Mouse (Mus musculus) adrenal gland, postnatal 4 days (tissue): Measurements from ENCODE around the gene Gm49322. TPM values are rescaled to one million over a fixed set of nuclear protein-coding genes. Genes with fewer than 3 reads are reported as not detected.

Experiments used
- DNase-seq, 2 experiments: peaks; one replicate each; pipeline ENCODE4 v3.0.0; 2021 to 2022; ENCODE audit warnings: low spot score in 2 of 2, mixed read lengths in 2 of 2
- total RNA-seq, 2 experiments: library from RNA; stranded (reverse); gene quantifications; 2 replicates each; pipeline ENCODE4 v1.2.3; 2021

Gene Gm49322
- total RNA-seq, 2 experiments from 2014 or later, result 3.0 to 3.4 TPM

DNA sequence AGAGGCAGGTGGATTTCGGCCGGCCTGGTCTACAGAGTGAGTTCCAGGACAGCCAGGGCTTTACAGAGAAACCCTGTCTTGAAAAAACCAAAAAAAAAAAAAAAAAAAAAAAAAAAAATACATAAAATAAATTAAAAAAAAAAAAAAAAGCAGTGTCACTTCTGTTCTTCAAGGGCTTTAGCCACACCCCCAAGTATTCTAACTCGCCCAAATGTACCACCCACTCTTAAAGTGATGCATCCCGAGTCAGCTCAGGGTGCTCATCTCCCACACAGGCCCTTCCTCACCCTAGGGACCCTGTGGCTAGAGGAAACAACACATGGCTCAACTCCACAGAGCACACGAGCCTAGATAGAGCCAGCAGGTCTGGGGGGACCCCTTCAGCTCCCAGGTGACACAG lies 22.8 kb upstream of the Gm49322 start:
- DNase-seq, result no peak

DNA sequence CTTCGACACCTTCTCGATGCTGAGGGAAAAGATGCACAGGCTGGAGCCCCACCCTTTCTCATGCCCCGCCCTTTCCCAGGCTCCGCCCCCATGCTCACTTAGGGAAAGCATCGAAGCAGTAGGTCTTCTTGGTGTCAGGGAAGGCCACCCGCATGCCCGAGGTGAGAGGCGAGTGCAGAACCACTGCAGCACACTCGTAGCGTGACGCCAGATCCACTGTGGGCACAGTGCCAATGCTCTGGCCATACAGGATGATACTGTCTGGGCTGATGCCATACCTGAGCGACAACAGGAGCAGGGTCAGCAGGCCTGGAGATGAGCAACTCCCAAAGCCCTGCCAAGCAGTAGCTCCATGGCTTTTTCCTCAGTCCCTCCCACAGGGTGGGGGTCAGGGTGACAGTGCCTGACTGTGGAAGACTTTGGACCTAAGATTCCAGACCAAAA lies 21.8 kb upstream of the Gm49322 start:
- DNase-seq, result no peak

DNA sequence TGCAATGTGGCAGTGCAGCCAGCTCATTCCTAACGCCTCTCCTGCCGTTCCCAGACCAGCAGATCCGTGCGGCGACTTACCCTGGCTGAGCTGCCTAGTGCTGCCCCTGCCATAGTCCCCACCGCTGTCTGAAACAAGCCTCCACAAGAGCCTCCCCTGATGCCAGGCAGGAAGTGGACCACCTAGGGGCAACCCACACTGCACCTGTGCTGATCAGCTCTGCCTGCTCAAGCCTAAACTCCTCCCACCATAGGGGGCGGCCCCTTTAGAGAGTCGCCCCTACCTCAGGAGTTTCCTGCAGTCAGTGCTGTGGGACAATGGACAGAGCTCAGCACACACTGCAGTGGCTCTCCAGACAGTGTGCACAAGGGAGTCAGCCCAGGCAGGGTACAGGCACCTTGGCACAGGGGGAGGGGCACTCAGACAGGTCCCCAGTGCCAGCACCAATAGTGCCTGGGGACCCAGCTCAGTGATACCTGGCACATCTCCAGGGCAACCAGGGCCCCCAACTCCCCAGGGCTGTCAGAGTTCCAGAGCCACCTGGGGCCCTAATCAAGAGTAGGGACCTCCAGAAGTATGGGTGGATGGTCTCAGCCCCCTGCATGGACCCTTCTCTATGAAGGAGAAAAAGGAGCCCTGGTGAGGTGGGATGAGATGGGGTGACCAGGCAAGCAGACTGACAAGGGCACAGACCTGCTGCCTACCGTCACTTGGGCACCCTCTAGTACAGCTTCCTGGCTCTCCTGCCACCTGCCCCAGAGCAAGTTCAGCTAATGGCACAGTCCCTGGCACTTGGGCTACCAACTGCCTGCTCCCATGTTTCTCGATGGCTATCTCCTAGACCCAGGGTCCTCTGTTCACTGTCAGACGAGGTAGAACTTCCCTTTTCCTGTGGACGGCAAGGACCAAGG lies 20.9 kb upstream of the Gm49322 start:
- DNase-seq, result no peak

DNA sequence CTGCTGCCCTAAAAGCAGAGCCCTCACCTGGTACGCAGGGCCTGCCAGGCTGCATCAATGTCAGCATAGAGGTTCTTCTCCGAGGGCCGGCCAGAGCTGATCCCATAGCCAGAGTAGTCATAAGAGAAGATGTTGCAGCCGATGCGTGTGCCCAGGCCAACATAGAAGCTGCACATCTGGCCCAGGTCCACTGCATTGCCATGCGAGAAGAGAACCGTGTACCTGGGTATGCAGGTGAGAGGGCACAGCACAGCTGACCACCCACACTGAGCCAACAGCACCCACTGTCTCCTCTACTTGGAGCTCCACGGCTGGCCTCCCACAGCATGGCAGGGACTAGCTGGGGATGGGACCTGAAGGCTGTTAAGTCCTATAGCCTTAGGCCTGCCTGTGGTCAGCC lies 20.2 kb upstream of the Gm49322 start:
- no peak for DNase-seq

DNA sequence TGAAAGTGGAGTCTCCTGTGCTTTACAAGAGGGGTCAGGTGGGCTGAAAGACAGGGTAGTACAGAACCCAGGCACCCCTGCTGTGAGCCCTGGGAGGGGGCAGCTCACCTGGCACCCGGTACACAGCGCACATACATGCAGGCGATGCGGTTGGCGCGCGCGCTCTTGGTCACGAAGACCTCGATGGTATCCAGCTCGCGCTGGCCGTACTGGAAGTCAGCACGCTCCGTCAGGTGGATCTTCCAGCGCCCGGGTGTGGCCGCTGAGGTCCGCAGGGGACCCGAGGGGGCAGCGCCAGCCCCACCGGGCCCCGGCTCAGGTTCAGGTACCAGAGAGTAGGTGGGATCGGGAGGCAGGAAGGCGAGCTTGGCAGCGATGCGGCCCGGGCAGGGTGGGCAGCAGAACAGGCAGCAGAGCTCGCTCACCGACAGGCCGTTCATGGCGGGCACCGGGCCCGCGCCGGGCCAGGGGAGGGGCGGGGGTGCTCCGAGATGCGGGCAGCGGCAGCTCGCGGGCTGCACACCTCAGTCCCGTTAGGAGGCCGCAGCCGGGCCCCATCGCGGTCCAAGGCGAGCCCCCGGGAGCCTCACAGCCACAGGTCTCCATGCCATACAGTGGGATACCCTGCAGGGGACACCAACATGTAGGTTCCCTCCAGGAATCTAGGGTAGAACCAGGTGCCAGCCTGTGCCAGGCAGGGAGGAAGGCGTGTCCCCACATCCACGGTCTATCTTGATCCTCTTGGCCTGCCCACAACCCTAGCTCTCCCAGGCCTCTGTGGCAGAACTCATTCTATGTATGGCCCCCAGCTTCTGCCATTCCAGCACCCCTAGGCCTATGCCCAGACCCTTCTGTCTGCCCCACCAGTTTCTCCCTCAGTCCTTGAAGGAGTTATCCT lies 19.2 kb upstream of the Gm49322 start:
- DNase-seq, result no peak

DNA sequence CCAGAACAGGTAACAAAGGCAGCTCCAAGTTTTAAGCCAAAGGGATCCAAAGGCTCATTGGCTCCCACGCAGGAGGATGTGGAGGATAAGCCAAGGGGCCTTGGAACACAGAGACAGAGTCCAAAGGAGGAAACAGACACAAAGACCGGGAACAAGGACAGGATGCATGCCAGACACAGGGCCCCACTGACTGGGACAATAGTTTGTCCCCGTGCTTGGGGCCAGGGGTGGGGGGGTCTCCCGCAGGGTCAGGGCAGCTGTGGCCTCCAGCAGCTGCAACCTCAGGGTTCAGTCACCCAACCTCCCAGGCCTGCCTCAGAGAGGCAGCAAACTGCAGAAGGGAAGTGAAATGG lies 18.5 kb upstream of the Gm49322 start:
- no peak for DNase-seq

DNA sequence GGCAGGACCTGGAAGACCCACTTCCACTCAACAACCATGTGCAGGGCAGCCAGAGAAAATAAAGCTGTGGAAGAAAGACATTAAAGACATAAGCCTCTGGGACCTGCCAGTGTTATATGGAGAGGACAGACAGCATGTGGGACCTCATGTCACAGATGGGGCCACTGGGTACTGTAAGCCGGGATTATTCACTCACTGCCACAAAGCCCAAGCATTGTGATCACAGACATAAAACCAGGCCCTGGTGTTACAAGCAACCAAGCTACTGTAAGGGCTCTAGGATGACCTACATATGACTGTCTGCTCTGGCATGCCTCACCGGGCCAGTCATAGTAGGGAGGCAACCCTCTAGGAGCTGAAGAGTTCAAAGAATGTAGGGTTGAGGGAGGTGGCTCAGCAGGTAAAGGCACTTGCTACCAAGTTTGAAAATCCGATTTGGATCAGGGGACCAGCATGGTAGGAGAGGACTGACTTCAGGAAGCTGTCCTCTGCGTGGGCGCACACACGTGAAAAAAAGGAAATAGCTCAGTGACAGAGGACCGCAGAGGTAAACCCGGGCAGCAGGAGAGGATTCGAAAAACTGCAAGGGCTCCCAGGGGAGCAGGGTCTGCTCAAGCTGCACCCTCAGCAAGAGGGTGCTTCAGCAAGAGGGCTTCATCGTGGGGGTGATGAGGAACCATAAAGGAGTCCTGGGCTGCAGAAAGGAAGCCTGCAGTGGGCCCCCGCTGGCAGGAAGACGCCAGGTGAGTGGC lies 16.5 kb upstream of the Gm49322 start:
- no peak for DNase-seq

DNA sequence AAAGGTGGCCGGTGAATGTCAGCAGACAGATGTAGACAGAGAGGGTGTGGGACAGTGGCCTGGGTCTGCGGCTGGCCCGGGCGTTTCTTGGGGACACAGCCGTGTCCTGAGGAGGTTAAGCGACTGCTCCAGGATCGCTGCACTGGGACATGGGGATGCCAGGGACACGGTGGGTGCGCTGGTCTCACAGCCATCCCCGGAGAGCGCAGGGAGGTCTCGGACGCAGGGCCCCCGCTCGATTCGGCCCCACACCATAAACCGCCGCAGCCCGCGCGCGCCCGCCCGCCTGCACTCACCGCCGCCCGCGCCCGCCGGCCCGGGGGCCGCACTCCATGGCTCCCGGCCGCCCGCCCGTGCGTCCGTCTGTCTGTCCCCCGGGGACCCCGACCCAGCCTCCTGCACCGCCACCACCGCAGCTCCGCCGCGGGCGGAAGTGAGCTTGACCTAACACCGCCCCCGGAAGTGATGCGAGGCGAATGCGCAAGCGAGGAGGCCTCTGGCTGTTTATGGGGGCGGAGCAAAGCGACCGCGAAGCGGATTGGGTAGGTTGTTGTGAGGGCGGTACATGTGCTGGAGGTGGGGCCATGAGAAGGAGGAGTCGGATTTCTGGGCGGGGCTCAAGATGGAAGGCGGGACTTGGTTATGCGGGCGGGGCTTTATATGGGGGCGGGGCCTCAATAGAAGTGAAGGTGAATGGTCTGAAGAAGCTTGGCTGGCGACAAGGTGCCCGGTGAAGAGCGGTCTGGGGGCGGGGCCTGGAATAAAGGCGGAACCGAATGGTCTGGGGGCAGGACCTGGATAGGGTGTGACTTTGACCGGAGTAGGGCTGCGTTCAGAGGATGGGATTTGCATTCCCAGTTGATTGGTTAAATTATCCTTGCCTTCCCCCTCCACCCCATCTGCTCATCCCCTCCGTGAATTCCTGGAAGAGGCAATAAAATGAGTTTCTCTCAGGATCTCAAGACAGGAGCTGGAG lies 15.7 kb upstream of the Gm49322 start, which contains the start of gene Abhd17a:
Abhd17a (minus strand) TSS at position 463 of the 976 bp plus-strand sequence.
- peak; percentile 92 to 97 for DNase-seq

DNA sequence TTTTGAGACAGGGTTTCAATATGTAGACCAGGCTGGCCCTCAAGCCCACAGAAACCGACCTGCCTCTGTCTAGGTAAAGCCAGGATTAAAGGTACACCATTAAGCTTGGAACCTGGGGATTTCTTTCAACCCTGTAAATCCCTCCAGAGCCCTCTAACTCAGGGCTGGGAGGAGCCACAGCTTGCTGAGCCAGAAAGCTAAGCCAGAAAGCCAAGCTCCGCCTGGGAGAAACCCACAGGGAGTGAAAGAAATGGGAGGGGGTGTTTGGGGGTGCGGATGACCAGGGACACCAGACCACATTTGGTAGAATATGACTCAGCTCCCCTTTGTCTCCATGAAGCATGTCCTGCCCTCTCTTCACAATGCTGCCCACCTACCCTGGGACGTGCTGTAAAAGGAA lies 9.5 kb upstream of the Gm49322 start:
- no peak for DNase-seq

DNA sequence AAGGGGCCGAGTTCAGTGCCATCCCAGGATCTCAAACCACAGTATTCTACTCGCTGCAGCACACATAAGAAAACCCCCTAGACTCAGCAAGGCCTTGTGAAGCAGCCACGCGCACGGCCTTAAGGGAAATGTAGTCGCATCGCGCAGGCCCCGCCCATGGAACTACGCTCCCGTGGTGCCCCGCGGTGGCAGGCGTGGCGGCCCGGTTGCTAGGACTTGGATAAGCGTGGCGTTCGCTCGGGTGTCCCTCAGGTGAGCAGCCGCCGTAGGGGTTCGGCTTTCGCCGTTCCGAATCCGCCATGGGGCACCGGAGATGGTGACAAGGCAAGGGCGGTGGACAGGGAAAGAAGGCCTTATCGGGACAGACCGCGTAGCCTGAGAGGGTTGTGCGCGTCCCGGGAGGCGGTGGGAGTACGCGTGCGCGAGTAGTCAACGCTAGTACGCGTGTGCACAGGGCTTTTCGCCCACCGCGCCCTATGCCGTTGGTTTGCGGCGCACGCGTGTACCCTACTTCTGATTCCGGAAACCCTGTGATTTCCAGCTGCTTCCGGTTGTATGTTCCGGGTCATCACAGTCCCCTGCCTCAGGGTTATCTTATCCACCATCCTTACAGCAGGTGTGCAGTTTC lies 3.0 kb upstream of the Gm49322 start, which contains the start of the genes Scamp4 and Adat3:
Scamp4 (plus strand) TSS at position 175 of the 628 bp plus-strand sequence.
Adat3 (plus strand) TSS at position 183 of the 628 bp plus-strand sequence.
- peak; percentile 80 to 88 for DNase-seq

DNA sequence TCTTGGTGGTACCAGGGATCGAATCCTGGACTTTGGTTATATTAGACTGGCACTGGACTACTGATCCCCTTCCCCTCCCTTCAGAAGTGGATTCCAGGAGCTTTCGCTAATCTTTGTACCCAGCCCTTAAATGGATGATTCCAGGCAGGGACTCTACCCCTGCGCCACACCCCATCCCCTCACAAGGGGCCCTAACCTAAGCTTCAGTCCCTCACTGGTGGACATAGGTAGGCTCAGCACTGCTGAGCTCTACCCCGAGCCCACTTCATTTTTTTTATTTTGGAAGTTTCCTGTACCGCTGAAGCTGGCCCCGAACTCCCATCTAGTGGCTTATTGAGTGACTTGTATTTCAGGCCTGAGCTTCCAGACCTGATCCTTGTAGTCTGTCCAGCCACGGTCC lies 2.5 kb upstream of the Gm49322 start:
- no peak for DNase-seq

DNA sequence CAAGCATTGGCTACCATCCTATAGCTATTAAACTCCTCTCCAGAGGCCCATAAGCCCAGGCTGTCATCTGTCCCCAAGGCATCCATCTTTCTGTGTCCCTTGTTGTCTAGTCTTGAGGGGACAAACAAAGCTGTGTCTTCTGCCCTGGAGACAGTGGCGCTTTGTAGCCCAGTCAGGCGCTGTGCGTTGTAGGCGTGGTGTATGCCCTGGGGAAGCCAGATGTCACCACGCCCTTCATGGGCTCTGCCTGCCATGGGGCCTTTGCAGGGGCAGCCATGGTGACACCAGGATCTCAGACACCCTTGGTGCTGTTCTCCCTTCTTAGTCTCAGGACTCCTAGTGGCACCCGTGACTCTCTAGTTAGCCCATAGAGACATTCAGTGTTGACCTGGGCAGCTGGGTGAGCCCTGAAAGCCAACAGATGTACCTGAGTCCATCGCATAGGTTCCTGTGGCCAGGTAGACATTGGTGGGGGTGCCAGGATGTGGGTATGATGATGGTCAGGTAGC lies 1.8 kb upstream of the Gm49322 start:
- no peak for DNase-seq

DNA sequence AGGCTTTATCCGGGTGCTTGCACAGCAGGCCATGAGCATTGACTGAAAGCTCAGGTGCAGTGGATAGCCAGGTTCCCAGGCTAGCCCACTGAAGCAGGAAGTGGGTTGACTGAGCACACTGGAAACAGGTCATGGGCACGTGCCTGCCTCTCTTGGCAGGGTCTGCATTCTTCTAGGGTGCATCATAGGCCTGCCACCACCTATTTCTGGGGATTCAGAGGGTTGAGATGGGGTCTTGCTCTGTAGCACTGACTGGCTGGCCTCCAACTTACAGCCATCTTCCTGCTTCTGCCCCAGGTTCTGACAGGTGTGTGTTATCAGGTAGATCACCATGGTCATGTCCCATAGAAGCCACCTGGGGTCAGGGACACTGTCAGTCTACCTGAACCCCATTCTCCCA lies 833 bp upstream of the Gm49322 start:
- DNase-seq, result no peak

DNA sequence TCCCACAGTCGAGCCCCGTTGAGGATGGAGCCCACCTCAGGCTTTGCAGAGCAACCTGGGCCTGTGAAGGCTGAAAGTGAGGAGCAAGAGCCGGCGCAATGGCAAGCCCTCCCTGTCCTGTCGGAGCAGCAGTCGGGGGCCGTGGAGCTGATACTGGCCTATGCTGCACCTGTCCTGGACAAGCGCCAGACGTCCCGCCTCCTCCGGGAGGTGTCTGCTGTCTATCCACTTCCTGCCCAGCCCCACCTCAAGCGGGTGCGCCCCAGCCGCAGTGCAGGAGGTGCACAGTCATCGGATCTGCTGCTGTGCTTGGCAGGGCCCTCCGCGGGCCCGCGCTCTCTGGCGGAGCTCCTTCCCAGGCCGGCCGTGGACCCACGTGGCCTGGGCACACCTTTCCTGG lies 485 bp downstream of the Gm49322 start:
- DNase-seq, result no peak

DNA sequence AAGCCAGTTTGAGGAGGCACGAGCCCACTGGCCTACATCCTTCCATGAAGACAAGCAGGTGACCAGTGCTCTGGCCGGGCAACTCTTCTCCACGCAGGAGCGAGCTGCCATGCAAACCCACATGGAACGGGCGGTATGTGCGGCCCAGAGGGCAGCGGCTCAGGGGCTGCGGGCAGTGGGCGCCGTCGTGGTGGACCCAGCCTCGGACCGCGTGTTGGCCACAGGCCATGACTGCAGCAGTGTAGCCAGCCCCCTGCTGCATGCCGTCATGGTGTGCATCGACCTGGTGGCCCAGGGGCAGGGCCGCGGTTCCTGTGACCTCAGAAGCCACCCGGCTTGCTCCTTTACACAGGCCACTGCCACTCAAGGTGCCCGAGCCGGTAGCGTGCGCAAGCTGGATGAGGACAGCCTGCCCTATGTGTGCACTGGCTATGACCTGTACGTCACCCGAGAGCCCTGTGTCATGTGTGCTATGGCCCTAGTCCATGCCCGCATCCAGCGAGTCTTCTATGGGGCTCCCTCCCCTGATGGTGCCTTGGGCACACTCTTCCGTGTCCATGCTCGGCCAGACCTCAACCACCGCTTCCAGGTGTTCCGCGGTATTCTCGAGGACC lies 1.0 kb downstream of the Gm49322 start:
- DNase-seq, result no peak

DNA sequence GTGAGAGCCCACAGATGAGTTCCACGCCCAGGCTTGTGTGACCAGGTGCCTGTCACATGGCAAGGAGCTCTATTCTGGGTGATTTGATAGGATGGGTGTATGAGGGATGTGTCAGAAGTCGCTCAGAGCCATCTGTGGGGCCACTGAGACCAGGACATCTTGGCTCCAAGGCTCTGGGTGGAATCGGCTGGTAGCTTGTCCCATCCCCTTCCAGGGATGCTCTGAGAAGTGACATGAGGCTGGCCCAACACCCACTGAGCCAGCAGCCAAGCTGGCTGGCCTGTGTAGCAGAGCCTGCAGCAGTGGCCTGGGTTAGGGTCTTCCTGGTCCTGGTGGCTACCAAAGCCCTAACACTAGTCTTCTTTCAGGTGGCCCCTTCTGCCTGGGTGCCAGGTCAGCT lies 2.6 kb downstream of the Gm49322 start:
- no peak for DNase-seq

DNA sequence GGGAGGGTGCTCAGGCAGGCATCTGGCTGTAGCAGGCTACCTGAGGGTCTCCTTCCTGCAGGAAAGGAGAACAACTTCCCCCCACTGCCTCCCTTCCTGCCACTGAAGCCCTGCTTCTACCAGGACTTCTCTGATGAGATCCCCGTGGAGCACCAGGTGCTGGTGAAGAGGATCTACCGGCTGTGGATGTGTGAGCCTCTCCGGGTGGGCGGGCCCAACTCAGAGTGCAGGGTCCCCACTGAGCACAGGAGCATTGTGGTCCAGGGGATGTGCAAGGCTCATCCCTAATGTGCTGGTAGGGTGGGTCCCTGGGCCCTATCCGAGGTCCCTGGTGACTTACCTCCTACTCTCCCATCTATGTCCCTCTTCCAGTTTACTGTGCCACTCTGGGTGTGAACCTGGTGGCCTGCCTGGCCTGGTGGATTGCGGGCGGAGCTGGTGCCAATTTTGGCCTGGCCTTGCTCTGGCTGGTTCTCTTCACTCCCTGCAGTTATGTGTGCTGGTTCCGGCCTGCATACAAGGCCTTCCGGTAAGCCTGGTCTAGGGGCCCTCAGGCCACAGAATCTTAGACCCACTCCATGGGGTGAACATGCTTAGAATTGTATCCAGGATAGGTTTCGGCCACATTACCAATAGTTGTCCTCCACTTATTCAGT lies 3.6 kb downstream of the Gm49322 start:
- no peak for DNase-seq

DNA sequence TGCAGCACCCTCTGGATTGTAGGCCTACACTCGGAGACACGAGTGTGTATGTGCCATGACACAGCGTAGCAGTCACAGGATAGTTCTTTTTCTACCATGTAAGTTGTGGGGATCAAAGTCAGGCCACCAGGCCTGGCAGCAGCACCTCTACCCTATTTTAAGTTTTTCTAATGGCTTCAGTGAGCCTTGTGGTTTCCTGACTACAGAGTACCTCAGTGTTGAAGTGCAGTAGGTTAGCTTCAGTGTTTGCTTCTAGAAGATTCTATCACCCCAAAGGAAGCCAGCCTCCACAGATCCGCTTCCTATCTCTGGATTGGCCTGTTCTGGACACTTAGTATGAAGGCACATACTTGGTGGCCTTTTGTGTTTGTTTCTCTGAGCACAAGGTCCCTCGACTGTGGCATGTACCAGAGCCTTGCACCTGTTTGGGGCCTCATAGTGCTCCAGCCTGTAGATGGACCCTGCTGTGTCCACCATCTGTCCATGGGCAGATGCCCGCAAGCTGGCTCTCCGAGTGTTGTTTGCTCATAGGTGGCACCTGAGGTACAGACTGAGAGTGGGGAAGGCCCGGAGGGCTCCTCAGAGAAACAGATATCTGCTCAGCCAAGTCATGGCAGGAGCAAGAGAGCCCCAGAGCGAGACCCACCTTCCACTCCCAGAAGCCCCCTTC lies 4.4 kb downstream of the Gm49322 start:
- DNase-seq, result no peak
